Mouse (Mus musculus) olfactory bulb, adult 2 months (tissue): Measurements from ENCODE around the gene Gprin3. TPM values are rescaled to one million over a fixed set of nuclear protein-coding genes. Genes with fewer than 3 reads are reported as not detected.
A peak's percentile ranks its signal among the peaks of the same experiment; 100 is the strongest.

Experiments
- H3K27ac ChIP-seq: fragments of 200-500 bp; 2 replicates; pipeline ENCODE4 v1.5.1; 2012; ENCODE audit warnings: low read depth, low read length; ENCODE audit not compliant: insufficient read depth
- H3K4me1 ChIP-seq: fragments of 200-500 bp; 2 replicates; pipeline ENCODE4 v1.6.1; 2012; ENCODE audit warnings: low read length; ENCODE audit not compliant: control insufficient read depth, insufficient read depth
- H3K4me3 ChIP-seq: fragments of 200-500 bp; 2 replicates; pipeline ENCODE4 v1.5.1; 2012; ENCODE audit warnings: mild to moderate bottlenecking, low read depth, low read length, moderate library complexity; ENCODE audit not compliant: insufficient read depth
- CTCF ChIP-seq: fragments of 200-500 bp; IDR thresholded peaks from 2 replicates; pipeline ENCODE4 v1.5.1; 2012; ENCODE audit warnings: low read depth, mild to moderate bottlenecking, low read length, moderate library complexity; ENCODE audit not compliant: insufficient read depth
- POLR2A ChIP-seq: fragments of 200-500 bp; IDR thresholded peaks from 2 replicates; pipeline ENCODE4 v1.6.1; 2012; ENCODE audit warnings: mild to moderate bottlenecking, low read depth, low read length, moderate library complexity; ENCODE audit not compliant: insufficient read depth
- WGBS: fragments of 180-500 bp; shearing (Covaris S2); methylation state at CpG from one replicate; pipeline ENCODE4 v1.1.7; 2018; 5-methylcytosine and 5-hydroxymethylcytosine counted together
- polyA plus RNA-seq: library from polyadenylated mRNA; stranded (reverse); fragments of >200 nt; gene quantifications from 2 replicates; pipeline ENCODE4 v1.2.4, GENCODE M21; 2012; ENCODE audit warnings: low replicate concordance; ENCODE audit not compliant: missing spikeins, insufficient read depth, insufficient read length

Gene Gprin3
- not detected in 2 replicates for polyA plus RNA-seq

GRCm38 (mm10) chr6:59425824-59426533 lies at the start of gene Gprin3:
Gene Gprin3 (minus strand): TSS chr6:59426294.
- TF ChIP-seq POLR2A (no peak), CTCF (no peak)
- WGBS = 8% methylated on average over 34 of the region's 34 CpGs
- H3K27ac ChIP-seq = no peak within 1 kb of the TSS
- peak within 1 kb of the TSS; percentile 51 for H3K4me3 ChIP-seq
- H3K4me1 ChIP-seq = peaks cover 8% of the 10 kb centered on the region

- H3K27ac ChIP-seq = no peak overlapping the region
- TF ChIP-seq CTCF (no peak), POLR2A (no peak)
- no peaks in the 10 kb centered on the region for H3K4me1 ChIP-seq
- H3K4me3 ChIP-seq = no peak overlapping the region
Observed at GRCm38 (mm10) chr6:59458861-59459260, 32.8 kb upstream of the Gprin3 start.

DNA sequence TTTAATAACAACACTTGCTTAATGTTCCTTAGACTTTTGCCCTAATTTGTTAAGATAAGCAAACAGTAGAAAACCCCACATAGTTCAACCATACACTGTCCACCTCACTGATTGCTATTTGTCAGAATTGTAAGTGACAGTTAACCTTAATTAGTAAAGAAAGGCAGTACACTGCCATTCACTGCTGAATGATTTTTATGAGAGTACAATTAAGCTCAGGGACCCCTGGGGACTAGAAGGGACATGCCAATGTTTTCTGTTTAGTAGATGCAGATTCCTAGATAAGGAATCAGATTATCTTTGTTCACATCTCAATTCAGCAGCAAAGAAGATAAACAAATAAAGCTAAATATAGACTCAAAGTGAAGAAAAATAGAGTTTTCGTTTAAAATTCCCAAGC lies 30.0 kb upstream of the Gprin3 start:
- WGBS = 34% methylated on average over 1 of the region's 1 CpGs
- no peak overlapping the region for H3K27ac ChIP-seq
- no peaks in the 10 kb centered on the region for H3K4me1 ChIP-seq
- TF ChIP-seq POLR2A (no peak), CTCF (no peak)
- no peak overlapping the region for H3K4me3 ChIP-seq

GRCm38 (mm10) chr6:59451348-59451747 lies 25.3 kb upstream of the Gprin3 start:
- 83% methylated on average over 3 of the region's 3 CpGs for whole genome bisulfite sequencing
- Histone ChIP-seq H3K4me3 (no peak overlapping the region), H3K27ac (no peak overlapping the region), H3K4me1 (no peaks in the 10 kb centered on the region)
- no peak for TF ChIP-seq CTCF
- no peak for TF ChIP-seq POLR2A

DNA sequence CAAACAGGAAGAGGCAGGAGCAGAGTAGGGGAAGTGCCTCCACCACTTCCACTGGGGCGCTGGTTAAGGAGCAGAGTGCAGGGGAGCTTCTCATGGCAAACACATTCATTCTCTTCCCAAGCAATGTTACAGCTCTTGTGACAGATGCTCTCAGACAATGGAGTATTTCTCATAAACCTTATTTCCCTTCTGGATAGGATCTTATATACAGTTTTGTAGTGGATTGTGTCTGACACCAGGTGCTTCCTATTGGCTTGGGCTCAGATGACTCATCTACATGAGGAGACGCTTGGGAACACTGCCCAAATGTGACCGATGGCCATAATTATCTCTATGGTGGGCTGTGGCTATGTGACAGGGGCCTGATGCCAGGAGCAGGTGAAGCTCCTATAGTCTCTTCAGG lies 19.0 kb upstream of the Gprin3 start:
- no peaks in the 10 kb centered on the region for H3K4me1 ChIP-seq
- TF ChIP-seq CTCF (no peak), POLR2A (no peak)
- H3K27ac ChIP-seq = no peak overlapping the region
- H3K4me3 ChIP-seq = no peak overlapping the region
- WGBS = 72% methylated on average over 3 of the region's 3 CpGs

DNA sequence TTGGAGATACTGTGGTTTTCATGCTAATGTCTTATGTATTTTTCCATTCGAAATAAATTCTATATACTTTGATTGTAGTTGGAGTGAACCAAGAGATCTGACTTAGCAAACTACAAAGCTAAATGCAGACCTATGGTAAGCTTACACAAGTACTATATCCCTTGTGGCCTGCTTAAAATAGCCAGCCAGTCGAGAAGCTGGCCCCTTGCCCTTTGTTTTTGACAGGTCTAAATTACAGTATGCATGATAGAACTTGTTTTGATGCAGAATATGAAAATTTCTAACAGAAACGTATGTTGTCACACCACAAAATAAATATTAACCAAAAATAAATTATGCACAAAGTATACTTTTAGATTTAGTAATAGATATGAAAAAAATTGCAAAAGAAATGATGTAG lies 9.8 kb upstream of the Gprin3 start:
- TF ChIP-seq POLR2A (no peak), CTCF (no peak)
- WGBS = 69% methylated on average over 3 of the region's 3 CpGs

DNA sequence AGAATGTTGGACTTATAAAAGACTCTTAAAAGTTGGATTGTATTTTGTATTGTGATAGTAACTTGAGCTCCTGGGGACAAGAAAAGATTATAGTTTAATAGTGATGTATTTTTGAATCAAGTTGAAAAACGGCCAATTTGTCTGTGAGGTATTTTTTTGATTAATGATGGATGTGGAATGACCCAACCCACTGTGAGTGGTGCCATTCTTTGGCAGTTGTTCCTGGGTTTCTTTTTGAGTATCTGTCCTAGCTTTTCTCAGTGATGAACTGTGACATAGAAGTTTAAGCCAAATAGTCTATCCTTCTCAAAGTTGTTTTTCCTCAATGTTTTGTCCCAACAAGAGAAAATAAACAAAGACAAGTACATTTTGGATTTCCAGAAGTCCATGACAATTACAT lies 7.0 kb upstream of the Gprin3 start:
- WGBS = 66% methylated on average over 1 of the region's 1 CpGs
- Histone ChIP-seq H3K4me1 (no peaks in the 10 kb centered on the region), H3K4me3 (no peak overlapping the region), H3K27ac (no peak overlapping the region)
- no peak for TF ChIP-seq CTCF
- no peak for TF ChIP-seq POLR2A

More for the DNA sequence above, 9.8 kb upstream of the Gprin3 start:
- H3K4me1 ChIP-seq = no peaks in the 10 kb centered on the region
- no peak overlapping the region for H3K27ac ChIP-seq
- no peak overlapping the region for H3K4me3 ChIP-seq

DNA sequence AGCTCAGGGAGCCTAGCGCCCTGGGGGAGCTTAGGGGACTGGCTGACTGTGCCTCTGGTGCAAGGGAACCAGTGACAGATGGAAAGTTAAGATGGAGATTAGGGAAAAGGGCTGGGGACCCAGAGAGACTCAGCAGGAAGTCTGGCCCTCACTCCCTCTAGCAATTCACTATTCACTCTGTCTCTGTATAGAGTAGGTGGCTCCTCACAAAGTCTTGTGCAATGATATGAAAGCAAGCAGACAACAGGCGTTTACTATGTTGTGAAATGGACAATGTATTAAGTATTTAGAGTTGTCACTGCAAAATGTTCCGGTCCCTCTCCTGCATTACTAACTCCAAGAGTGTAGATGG lies 416 bp upstream of the Gprin3 start:
- Histone ChIP-seq H3K27ac (no peak overlapping the region), H3K4me1 (peaks cover 8% of the 10 kb centered on the region), H3K4me3 (peak overlapping the region; percentile 51)
- TF ChIP-seq CTCF = no peak
- TF ChIP-seq POLR2A = no peak
- 11% methylated on average over 3 of the region's 3 CpGs for WGBS

DNA sequence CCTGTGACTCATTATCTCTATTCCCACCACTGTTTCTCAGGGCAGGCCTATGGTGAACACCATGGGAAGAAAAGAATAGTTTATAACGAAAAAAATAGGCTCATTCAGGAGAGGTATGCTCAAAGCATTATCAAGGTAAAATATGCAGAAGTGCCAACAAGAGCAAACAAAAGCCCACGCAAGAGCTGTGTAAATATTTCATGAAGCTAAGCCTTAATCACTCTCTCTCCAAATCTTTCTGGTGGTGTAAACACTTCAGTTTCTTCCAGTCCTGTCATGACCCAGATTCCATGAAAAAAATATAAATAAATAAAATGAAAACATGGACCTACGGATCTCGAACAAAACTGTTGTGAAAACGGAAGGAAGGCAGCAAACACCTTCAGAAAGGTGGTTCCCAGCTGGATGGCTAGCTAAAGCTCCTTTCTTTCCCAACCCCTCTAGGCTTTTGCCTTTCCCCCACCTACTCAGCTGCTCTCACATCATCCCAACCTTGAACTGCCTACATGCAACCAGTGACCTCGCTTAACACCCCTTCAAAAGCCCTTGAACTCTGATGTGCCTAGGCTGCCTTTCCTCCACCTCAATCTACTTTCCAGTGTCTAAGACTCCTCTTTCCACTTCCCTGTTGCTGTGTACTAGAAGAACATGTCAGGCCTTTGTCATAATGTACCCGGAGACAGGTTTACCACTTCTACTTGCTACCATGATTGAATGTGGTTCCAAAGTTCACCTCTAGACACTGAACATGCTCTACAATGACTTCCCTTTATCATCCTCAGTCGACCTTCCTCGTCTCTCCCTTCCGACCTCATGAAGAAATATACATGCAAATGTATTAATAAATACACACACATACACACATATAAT lies 988 bp downstream of the Gprin3 start:
- WGBS = 84% methylated on average over 10 of the region's 10 CpGs
- H3K27ac ChIP-seq = no peak overlapping the region
- peaks cover 8% of the 10 kb centered on the region for H3K4me1 ChIP-seq
- H3K4me3 ChIP-seq = no peak overlapping the region
- no peak for TF ChIP-seq POLR2A
- no peak for TF ChIP-seq CTCF
